Mouse (Mus musculus): Measurements from ENCODE around the gene Psmg3. TPM values are rescaled to one million over a fixed set of nuclear protein-coding genes. Genes with fewer than 3 reads are reported as not detected.

Psmg3 gene
- total RNA-seq, 4 experiments from 2014 or later, result 21.2 to 26.6 (median 23.3) TPM

- DNase-seq, result no peak
Measured at GRCm38 (mm10) chr5:139813963-139814381, 12.7 kb downstream of the Psmg3 start.

- DNase-seq, result no peak
Measured at GRCm38 (mm10) chr5:139813126-139813490, 13.6 kb downstream of the Psmg3 start.

GRCm38 (mm10) chr5:139812398-139813125, 14.1 kb downstream of the Psmg3 start:
- DNase-seq, result no peak

GRCm38 (mm10) chr5:139811677-139812397, 14.8 kb downstream of the Psmg3 start:
- DNase-seq, result no peak

- DNase-seq, result no peak
Measured at GRCm38 (mm10) chr5:139809397-139809796, 17.3 kb downstream of the Psmg3 start.

- DNase-seq, result no peak
Measured at GRCm38 (mm10) chr5:139805924-139806323, 20.8 kb downstream of the Psmg3 start.

- no peak for DNase-seq
Measured at GRCm38 (mm10) chr5:139804573-139805111, 22.0 kb downstream of the Psmg3 start.

- no peak for DNase-seq
Measured at GRCm38 (mm10) chr5:139804107-139804551, 22.6 kb downstream of the Psmg3 start.

GRCm38 (mm10) chr5:139803601-139804102, 23.0 kb downstream of the Psmg3 start:
- DNase-seq, result no peak

- DNase-seq, result no peak
Measured at GRCm38 (mm10) chr5:139803165-139803564, 23.5 kb downstream of the Psmg3 start.

- no peak for DNase-seq
Measured at GRCm38 (mm10) chr5:139801880-139802279, 24.8 kb downstream of the Psmg3 start.

GRCm38 (mm10) chr5:139801231-139801630, 25.5 kb downstream of the Psmg3 start:
- DNase-seq, result no peak

GRCm38 (mm10) chr5:139799801-139800590, 26.7 kb downstream of the Psmg3 start:
- no peak for DNase-seq

GRCm38 (mm10) chr5:139799041-139799440, 27.6 kb downstream of the Psmg3 start:
- DNase-seq, result no peak

GRCm38 (mm10) chr5:139798168-139798900, 28.4 kb downstream of the Psmg3 start:
- DNase-seq, result no peak

- DNase-seq, result peak; percentile 93
Measured at GRCm38 (mm10) chr5:139797473-139798167, 29.1 kb downstream of the Psmg3 start.

GRCm38 (mm10) chr5:139796900-139797299, 29.8 kb downstream of the Psmg3 start:
- peak; percentile 93 for DNase-seq

- no peak for DNase-seq
Measured at GRCm38 (mm10) chr5:139796001-139796620, 30.6 kb downstream of the Psmg3 start.

- peak; percentile 82 for DNase-seq
Measured at GRCm38 (mm10) chr5:139794938-139795337, 31.7 kb downstream of the Psmg3 start.

GRCm38 (mm10) chr5:139794137-139794536, 32.5 kb downstream of the Psmg3 start:
- DNase-seq, result no peak

Measured in adrenal gland, adult 8-10 months (tissue).